In the genomic region with DNA sequence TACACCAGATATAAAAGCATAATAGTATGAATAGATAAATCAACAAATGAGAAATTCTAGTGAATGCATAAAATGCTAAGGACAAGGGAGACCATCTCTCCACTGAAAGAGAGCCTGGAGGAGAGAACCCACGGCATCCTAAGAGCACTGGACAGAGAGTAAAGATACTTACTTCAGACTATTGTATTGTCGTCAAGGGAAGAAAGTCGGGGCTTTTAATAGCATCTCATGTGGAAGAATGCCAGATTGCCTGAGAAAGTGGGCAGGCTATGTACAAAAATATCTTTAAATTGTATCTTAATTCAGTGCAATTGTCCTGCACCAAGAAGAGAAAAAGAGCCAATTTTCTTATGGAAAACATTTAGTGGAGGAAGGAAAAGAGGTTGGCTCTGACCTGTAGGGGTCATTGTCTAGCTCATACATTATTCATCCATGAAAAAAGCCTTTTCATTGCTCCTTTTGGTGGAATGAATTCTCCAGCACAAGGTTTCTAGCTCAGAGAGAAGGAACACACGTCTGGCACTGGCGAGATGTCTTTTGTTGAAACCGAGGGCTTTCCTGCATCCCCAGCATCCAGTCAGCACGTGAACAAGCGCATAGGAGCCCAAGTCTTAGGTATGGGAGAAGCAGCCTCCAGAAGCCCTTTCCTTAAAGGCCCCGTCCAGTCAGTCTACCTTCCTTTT, we compare ENCODE assay signal across 15 mouse cellular contexts. TPM values are rescaled to one million over a fixed set of nuclear protein-coding genes. Genes with fewer than 3 reads are reported as not detected.
DNase-seq lines count a peak whose midpoint lies in the region; ATAC-seq lines count a peak whose summit lies in the region.
"Had no signal": no experiment of that assay in that cellular context is flagged by ENCODE, and none has a peak within 500 bp of the region (broad histone marks: within the 10 kb centered on the region; RNA-seq: fewer than 3 reads in every experiment).

No protein-coding gene starts in this region.

- H3K36me3 ChIP-seq in neural tube, embryonic 11.5 days (ENCODE audit: control insufficient read depth, insufficient read depth, low read length) = no peaks in the 10 kb centered on the region
- no peaks in the 10 kb centered on the region for H3K36me3 ChIP-seq in forebrain, embryonic 12.5 days (replicated peaks)
- no peaks in the 10 kb centered on the region for H3K36me3 ChIP-seq in midbrain, embryonic 11.5 days (ENCODE audit: control insufficient read depth, insufficient read depth, low read length)
- H3K36me3 ChIP-seq: embryonic facial prominence, embryonic 12.5 days; liver, embryonic 15.5 days had no signal

- H3K27ac ChIP-seq in neural tube, embryonic 11.5 days (ENCODE audit: low read depth, low read length) = no peak overlapping the region
- peak overlapping the region; percentile 57; the same call in 1 of the 2 replicates for H3K27ac ChIP-seq in forebrain, embryonic 12.5 days
- H3K27ac ChIP-seq in midbrain, embryonic 11.5 days (ENCODE audit: low read depth, low read length) = peak overlapping the region; percentile 49; the same call in 1 of the 2 replicates
- H3K27ac ChIP-seq: embryonic facial prominence, embryonic 12.5 days; liver, embryonic 15.5 days had no signal

- no peaks in the 10 kb centered on the region for H3K9me3 ChIP-seq in neural tube, embryonic 11.5 days (ENCODE audit: control insufficient read depth, low read length)
- no peaks in the 10 kb centered on the region for H3K9me3 ChIP-seq in forebrain, embryonic 12.5 days
- no peaks in the 10 kb centered on the region for H3K9me3 ChIP-seq in midbrain, embryonic 11.5 days (ENCODE audit: control insufficient read depth, low read length)
- H3K9me3 ChIP-seq: embryonic facial prominence, embryonic 12.5 days; liver, embryonic 15.5 days; megakaryocyte, embryonic 14.5 days had no signal

- H3K4me1 ChIP-seq in neural tube, embryonic 11.5 days (ENCODE audit: control insufficient read depth, insufficient read depth, low read length) = no peaks in the 10 kb centered on the region
- H3K4me1 ChIP-seq in forebrain, embryonic 12.5 days = peaks cover 10% of the 10 kb centered on the region
- H3K4me1 ChIP-seq in midbrain, embryonic 11.5 days (ENCODE audit: control insufficient read depth, insufficient read depth, low read length) = peaks cover 7% of the 10 kb centered on the region
- H3K4me1 ChIP-seq: embryonic facial prominence, embryonic 12.5 days; liver, embryonic 15.5 days; megakaryocyte, embryonic 14.5 days had no signal

- no peaks in the 10 kb centered on the region for H3K27me3 ChIP-seq in neural tube, embryonic 11.5 days (ENCODE audit: control insufficient read depth, insufficient read depth, low read length)
- H3K27me3 ChIP-seq in forebrain, embryonic 12.5 days = no peaks in the 10 kb centered on the region
- no peaks in the 10 kb centered on the region for H3K27me3 ChIP-seq in midbrain, embryonic 11.5 days (ENCODE audit: control insufficient read depth, insufficient read depth, low read length)
- H3K27me3 ChIP-seq: embryonic facial prominence, embryonic 12.5 days; liver, embryonic 15.5 days; megakaryocyte, embryonic 14.5 days had no signal

- H3K4me3 ChIP-seq in neural tube, embryonic 11.5 days (ENCODE audit: low read depth, low read length) = no peak overlapping the region
- no peak overlapping the region for H3K4me3 ChIP-seq in forebrain, embryonic 12.5 days (replicated peaks)
- H3K4me3 ChIP-seq in midbrain, embryonic 11.5 days (ENCODE audit: low read depth, low read length) = no peak overlapping the region
- H3K4me3 ChIP-seq: embryonic facial prominence, embryonic 12.5 days; liver, embryonic 15.5 days; megakaryocyte, embryonic 14.5 days had no signal

- no peak overlapping the region for H3K4me2 ChIP-seq in neural tube, embryonic 11.5 days (ENCODE audit: low read depth)
- H3K4me2 ChIP-seq in forebrain, embryonic 12.5 days = peak overlapping the region; percentile 2; the same call in 1 of the 2 replicates
- no peak overlapping the region for H3K4me2 ChIP-seq in midbrain, embryonic 11.5 days
- H3K4me2 ChIP-seq: embryonic facial prominence, embryonic 12.5 days; liver, embryonic 15.5 days had no signal

- peak; percentile 14 for DNase-seq in neural tube, embryonic 11.5 days (ENCODE audit: low spot score)
- DNase-seq in neural tube, embryonic 10.5 days (ENCODE audit: extremely low spot score, low spot score) = no peak
- DNase-seq in midbrain, embryonic 11.5 days (ENCODE audit: low spot score, missing footprints) = peak; percentile 91
- no peak for DNase-seq in natural killer cell, adult 2 months (ENCODE audit: low spot score in 2 of 2)
- no peak for DNase-seq in spleen, postnatal 36 days (ENCODE audit: low spot score in 2 of 2)
- no peak for DNase-seq in layer of hippocampus, adult 11-12 months (ENCODE audit: low spot score)
- DNase-seq: cerebellum, postnatal 14 days; heart, postnatal 4 days; kidney, postnatal 10 days; thymus, postnatal 14 days had no signal

- no peak overlapping the region for H3K9ac ChIP-seq in neural tube, embryonic 11.5 days (ENCODE audit: low read length)
- H3K9ac ChIP-seq in forebrain, embryonic 12.5 days = no peak overlapping the region
- H3K9ac ChIP-seq in midbrain, embryonic 11.5 days (ENCODE audit: low read length) = no peak overlapping the region
- H3K9ac ChIP-seq: embryonic facial prominence, embryonic 12.5 days; liver, embryonic 15.5 days had no signal

- 40% methylated on average over 9 of the region's 9 CpGs for WGBS in neural tube, embryonic 11.5 days
- 15% methylated on average over 9 of the region's 9 CpGs for WGBS in forebrain, embryonic 12.5 days
- 16% methylated on average over 9 of the region's 9 CpGs for WGBS in midbrain, embryonic 11.5 days

- no peak for ATAC-seq in neural tube, embryonic 11.5 days (ENCODE audit: insufficient read depth, low FRiP score, low TSS enrichment)
- ATAC-seq in forebrain, embryonic 12.5 days (ENCODE audit: low FRiP score) = peak; percentile 60; the same call in 1 of the 2 replicates
- peak; percentile 83 for ATAC-seq in midbrain, embryonic 11.5 days (ENCODE audit: low FRiP score)
- ATAC-seq: intestine, embryonic 16.5 days had no signal

RNA-seq across cellular contexts. Expression of a gene that starts 15.4 kb away (rescaled TPM):
- 18.8 and 19.7 TPM in 2 replicates for polyA plus RNA-seq in neural tube, embryonic 11.5 days (2014; fragmentation: Nextera tagmentation; extraction: Ambion mirVana)
- polyA plus RNA-seq in forebrain, embryonic 12.5 days (2016; fragmentation: Nextera tagmentation; extraction: Ambion mirVana) = 31.1 and 37.5 TPM in 2 replicates
- 26.5 and 26.9 TPM in 2 replicates for polyA plus RNA-seq in midbrain, embryonic 11.5 days (2014; fragmentation: Nextera tagmentation; extraction: Ambion mirVana)

Comparison
In these comparisons a context has a peak if more than half of its experiments do, and no peak if none do; other contexts are left out.
1. DNase-seq: peak in neural tube, embryonic 11.5 days (single experiment) and midbrain, embryonic 11.5 days (single experiment); none in neural tube, embryonic 10.5 days (single experiment), natural killer cell, adult 2 months (0 of 2), spleen, postnatal 36 days (0 of 2) and layer of hippocampus, adult 11-12 months (single experiment).